Mouse (Mus musculus): ENCODE measurements around the gene Vmn2r82. TPM values are rescaled to one million over a fixed set of nuclear protein-coding genes. Genes with fewer than 3 reads are reported as not detected.

Gene Vmn2r82
- total and polyA plus RNA-seq, 2 experiments = not detected

Other genes starting within 250 kb of the Vmn2r82 start
- not detected in 2 replicates for gene Vmn2r80, start 207.8 kb upstream of the Vmn2r82 start, total RNA-seq (2014; rRNA removed)
- gene Vmn2r80, start 207.8 kb upstream of the Vmn2r82 start, polyA plus RNA-seq (2012; rRNA removed) = not detected in 2 replicates
- not detected in 2 replicates for gene Vmn2r81, start 108.8 kb upstream of the Vmn2r82 start, total RNA-seq (2014; rRNA removed)
- not detected in 2 replicates for gene Vmn2r81, start 108.8 kb upstream of the Vmn2r82 start, polyA plus RNA-seq (2012; rRNA removed)
- not detected in 2 replicates for gene Vmn2r83, start 112.2 kb downstream of the Vmn2r82 start, total RNA-seq (2014; rRNA removed)
- not detected in 2 replicates for gene Vmn2r83, start 112.2 kb downstream of the Vmn2r82 start, polyA plus RNA-seq (2012; rRNA removed)
- 16.2 and 32.2 TPM in 2 replicates for gene Plpp2, start 177.3 kb downstream of the Vmn2r82 start, total RNA-seq (2014; rRNA removed)
- 29.9 and 33.7 TPM in 2 replicates for gene Plpp2, start 177.3 kb downstream of the Vmn2r82 start, polyA plus RNA-seq (2012; rRNA removed)
- 5.9 and 8.2 TPM in 2 replicates for gene Mier2, start 198.7 kb downstream of the Vmn2r82 start, total RNA-seq (2014; rRNA removed)
- 22.2 and 35.3 TPM in 2 replicates for gene Mier2, start 198.7 kb downstream of the Vmn2r82 start, polyA plus RNA-seq (2012; rRNA removed)
- not detected in 2 replicates for gene Theg, start 230.8 kb downstream of the Vmn2r82 start, total RNA-seq (2014; rRNA removed)
- gene Theg, start 230.8 kb downstream of the Vmn2r82 start, polyA plus RNA-seq (2012; rRNA removed) = not detected in 2 replicates